Mouse (Mus musculus) embryonic facial prominence, embryonic 11.5 days (tissue): ENCODE measurements around the gene Tlr3. TPM values are rescaled to one million over a fixed set of nuclear protein-coding genes. Genes with fewer than 3 reads are reported as not detected.

Source experiments
- ATAC-seq: fragments of 200-750 bp; cut with Nextera tagmentation; replicated peaks from 2 replicates; pipeline ENCODE4 v1.8.0; 2017; ENCODE audit warnings: low read depth; ENCODE audit not compliant: insufficient number of reproducible peaks, low FRiP score, low TSS enrichment
- DNase-seq: peaks from one replicate; pipeline ENCODE4 v3.0.0-alpha.2; 2015; ENCODE audit warnings: low spot score
- H3K27ac ChIP-seq: fragments of 300-500 bp; sonication (generic); replicated peaks from 2 replicates; pipeline ENCODE4 v1.5.1; 2014; ENCODE audit warnings: mild to moderate bottlenecking, low read depth, low read length, control low read depth
- H3K27me3 ChIP-seq: fragments of 300-500 bp; sonication (generic); 2 replicates; pipeline ENCODE4 v1.6.1; 2014; ENCODE audit warnings: mild to moderate bottlenecking, low read length, moderate library complexity, mixed read lengths; ENCODE audit not compliant: control insufficient read depth, insufficient read depth
- H3K36me3 ChIP-seq: fragments of 300-500 bp; sonication (generic); replicated peaks from 2 replicates; pipeline ENCODE4 v1.6.1; 2014; ENCODE audit warnings: low read depth, mild to moderate bottlenecking, low read length, moderate library complexity, mixed read lengths; ENCODE audit not compliant: control insufficient read depth, insufficient read depth
- H3K4me1 ChIP-seq: fragments of 300-500 bp; sonication (generic); 2 replicates; pipeline ENCODE4 v1.6.1; 2014; ENCODE audit warnings: low read length, mixed read lengths; ENCODE audit not compliant: control insufficient read depth, insufficient read depth
- H3K4me2 ChIP-seq: fragments of 300-500 bp; sonication (generic); 2 replicates; pipeline ENCODE4 v1.6.1; 2014; ENCODE audit warnings: low read depth, mild to moderate bottlenecking, control low read depth, low read length, moderate library complexity
- H3K4me3 ChIP-seq: fragments of 300-500 bp; sonication (generic); 2 replicates; pipeline ENCODE4 v1.5.1; 2014; ENCODE audit warnings: low read depth, low read length, control low read depth
- H3K9ac ChIP-seq: fragments of 300-500 bp; sonication (generic); replicated peaks from 2 replicates; pipeline ENCODE4 v1.6.1; 2014; ENCODE audit warnings: mild to moderate bottlenecking, control low read depth, low read length
- H3K9me3 ChIP-seq: fragments of 300-500 bp; sonication (generic); replicated peaks from 2 replicates; pipeline ENCODE4 v1.6.1; 2016; ENCODE audit warnings: mild to moderate bottlenecking, low read length, inconsistent platforms, mixed read lengths; ENCODE audit not compliant: control insufficient read depth
- WGBS: fragments of 180-500 bp; shearing (Covaris S2); extraction: QIAGEN DNeasy Blood & Tissue Kit; methylation state at CpG from one replicate; pipeline ENCODE4 v1.1.7; 2014; 5-methylcytosine and 5-hydroxymethylcytosine counted together
- polyA plus RNA-seq: library from polyadenylated mRNA; unstranded; fragments of >200 nt; fragmentation: Nextera tagmentation; extraction: Ambion mirVana; gene quantifications from 2 replicates; pipeline ENCODE4 v1.2.1, GENCODE M21; 2014

Gene Tlr3
- polyA plus RNA-seq, 1 experiment from 2014 or later = 1.0 TPM

GRCm38 (mm10) chr8:45367154-45367553, 43.7 kb downstream of the Tlr3 start:
- Histone ChIP-seq H3K4me1 (no peaks in the 10 kb centered on the region), H3K9ac (no peak overlapping the region), H3K36me3 (no peaks in the 10 kb centered on the region), H3K4me3 (no peak overlapping the region), H3K4me2 (no peak overlapping the region), H3K27me3 (no peaks in the 10 kb centered on the region), H3K27ac (no peak overlapping the region), H3K9me3 (no peaks in the 10 kb centered on the region)
- WGBS = 94% methylated on average over 1 of the region's 1 CpGs
- no peak for ATAC-seq
- no peak for DNase-seq

GRCm38 (mm10) chr8:45363220-45363619, 47.7 kb downstream of the Tlr3 start:
- Histone ChIP-seq H3K4me2 (no peak overlapping the region), H3K4me1 (no peaks in the 10 kb centered on the region), H3K9me3 (no peaks in the 10 kb centered on the region), H3K9ac (no peak overlapping the region), H3K36me3 (no peaks in the 10 kb centered on the region), H3K27me3 (no peaks in the 10 kb centered on the region), H3K27ac (no peak overlapping the region), H3K4me3 (no peak overlapping the region)
- DNase-seq (no peak), ATAC-seq (no peak)
- WGBS = 54% methylated on average over 1 of the region's 1 CpGs

- no peak overlapping the region for H3K4me2 ChIP-seq
- no peaks in the 10 kb centered on the region for H3K36me3 ChIP-seq
- no peaks in the 10 kb centered on the region for H3K9me3 ChIP-seq
- 55% methylated on average over 6 of the region's 6 CpGs for WGBS
- DNase-seq (peak; percentile 49), ATAC-seq (no peak)
- H3K4me1 ChIP-seq = no peaks in the 10 kb centered on the region
- H3K4me3 ChIP-seq = no peak overlapping the region
- H3K27ac ChIP-seq = no peak overlapping the region
- no peak overlapping the region for H3K9ac ChIP-seq
- H3K27me3 ChIP-seq = no peaks in the 10 kb centered on the region
These were observed 48.6 kb downstream of the Tlr3 start for GRCm38 (mm10) chr8:45362323-45362722.

GRCm38 (mm10) chr8:45359091-45359605, 51.7 kb downstream of the Tlr3 start:
- H3K9me3 ChIP-seq = no peaks in the 10 kb centered on the region
- no peak overlapping the region for H3K4me2 ChIP-seq
- H3K36me3 ChIP-seq = no peaks in the 10 kb centered on the region
- peak overlapping the region; percentile 87; the same call in 1 of the 2 replicates for H3K9ac ChIP-seq
- 80% methylated on average over 6 of the region's 6 CpGs for WGBS
- H3K4me3 ChIP-seq = no peak overlapping the region
- no peaks in the 10 kb centered on the region for H3K27me3 ChIP-seq
- H3K4me1 ChIP-seq = no peaks in the 10 kb centered on the region
- peak; percentile 51 for DNase-seq
- ATAC-seq = no peak; the same call in 1 of the 2 replicates
- H3K27ac ChIP-seq = no peak overlapping the region

- H3K27me3 ChIP-seq = no peaks in the 10 kb centered on the region
- WGBS = 3% methylated on average over 49 of the region's 49 CpGs
- no peak overlapping the region for H3K27ac ChIP-seq
- no peaks in the 10 kb centered on the region for H3K9me3 ChIP-seq
- peak overlapping the region; percentile 91 for H3K4me2 ChIP-seq
- peak; percentile 81 for ATAC-seq
- peak; percentile 45 for DNase-seq
- H3K36me3 ChIP-seq = no peaks in the 10 kb centered on the region
- peak overlapping the region; percentile 65 for H3K4me3 ChIP-seq
- H3K9ac ChIP-seq = peak overlapping the region; percentile 87
- H3K4me1 ChIP-seq = no peaks in the 10 kb centered on the region
These were observed 52.6 kb downstream of the Tlr3 start for GRCm38 (mm10) chr8:45358132-45358918.

GRCm38 (mm10) chr8:45355809-45356208, 55.1 kb downstream of the Tlr3 start:
- Histone ChIP-seq H3K4me1 (no peaks in the 10 kb centered on the region), H3K4me2 (no peak overlapping the region), H3K27me3 (no peaks in the 10 kb centered on the region), H3K27ac (no peak overlapping the region), H3K9ac (no peak overlapping the region), H3K4me3 (no peak overlapping the region), H3K9me3 (no peaks in the 10 kb centered on the region), H3K36me3 (no peaks in the 10 kb centered on the region)
- ATAC-seq (no peak), DNase-seq (no peak)
- 87% methylated on average over 6 of the region's 6 CpGs for WGBS

Other genes with a start within 250 kb of the Tlr3 start
- gene F11, start 149.0 kb downstream of the Tlr3 start, polyA plus RNA-seq = 0.22 TPM in 1 of 2 replicates, not detected in the other
- gene Klkb1, start 116.2 kb downstream of the Tlr3 start, polyA plus RNA-seq = not detected in 2 replicates
- not detected in 2 replicates for gene Gm45753, start 102.6 kb downstream of the Tlr3 start, polyA plus RNA-seq
- gene Cyp4v3, start 77.9 kb downstream of the Tlr3 start, polyA plus RNA-seq = 2.0 and 2.1 TPM in 2 replicates
- 12.9 and 15.3 TPM in 2 replicates for gene Fam149a, start 28.8 kb downstream of the Tlr3 start, polyA plus RNA-seq
- gene Sorbs2, start 96.7 kb upstream of the Tlr3 start, polyA plus RNA-seq = 23.9 and 26.6 TPM in 2 replicates